Mouse (Mus musculus) CH12.LX (cell line): ENCODE data around the gene Tcf25. TPM values are rescaled to one million over a fixed set of nuclear protein-coding genes. Genes with fewer than 3 reads are reported as not detected.
"Not testable (repeated sequence)": the region's sequence is repeated elsewhere in the genome, so short reads cannot be mapped to it uniquely, and the experiment has no call there.

Source experiments
- DNase-seq: peaks from one replicate; pipeline ENCODE4 v3.0.0-alpha.2; 2013; ENCODE audit errors: extremely low read depth
- H3K27ac ChIP-seq: 2 replicates; pipeline ENCODE4 v1.5.1; 2012; ENCODE audit warnings: low read depth, mild to moderate bottlenecking, control low read depth, moderate library complexity; ENCODE audit not compliant: insufficient read depth
- H3K27me3 ChIP-seq: replicated peaks from 2 replicates; pipeline ENCODE3; 2012; ENCODE audit warnings: inconsistent platforms
- H3K36me3 ChIP-seq, 2 experiments: replicated peaks in 1 of 2; 2 replicates each; pipeline versions ENCODE3 to v1.6.1; 2012; ENCODE audit warnings: inconsistent platforms in 1 of 2, low read length in 1 of 2, mild to moderate bottlenecking in 1 of 2, mixed read lengths in 1 of 2, moderate library complexity in 1 of 2; ENCODE audit not compliant: control insufficient read depth in 1 of 2, insufficient read depth in 1 of 2
- H3K4me1 ChIP-seq, 2 experiments: 2 replicates each; pipeline ENCODE4 v1.6.1; 2012; ENCODE audit warnings: inconsistent platforms in 1 of 2, moderate library complexity in 1 of 2; ENCODE audit not compliant: insufficient read depth in 2 of 2, control insufficient read depth in 1 of 2
- H3K4me2 ChIP-seq: 2 replicates; pipeline ENCODE4 v1.6.1; 2012; ENCODE audit warnings: low read depth, mild to moderate bottlenecking, control low read depth; ENCODE audit not compliant: poor library complexity, insufficient read depth, severe bottlenecking
- H3K4me3 ChIP-seq, 3 experiments: fragments of 150-350 bp in 1 of 3; sonication (generic) in 1 of 3; replicated peaks in 1 of 3; 2 replicates each; pipeline versions ENCODE3 to v1.5.1; 2011 to 2012; ENCODE audit warnings: low read depth in 2 of 3, low read length in 2 of 3, mild to moderate bottlenecking in 2 of 3, moderate library complexity in 2 of 3, control low read depth in 1 of 3, improper control_type of control experiment in 1 of 3, inconsistent platforms in 1 of 3, mixed read lengths in 1 of 3; ENCODE audit not compliant: poor library complexity in 1 of 3
- H3K79me2 ChIP-seq: replicated peaks from 2 replicates; pipeline ENCODE4 v1.6.1; 2012; ENCODE audit warnings: mild to moderate bottlenecking, moderate library complexity; ENCODE audit not compliant: control insufficient read depth, poor library complexity, insufficient read depth, severe bottlenecking; ENCODE audit errors: extremely low read depth
- H3K9ac ChIP-seq: 2 replicates; pipeline ENCODE4 v1.6.1; 2012; ENCODE audit warnings: low read depth, mild to moderate bottlenecking, control low read depth, moderate library complexity; ENCODE audit not compliant: insufficient read depth
- H3K9me3 ChIP-seq: replicated peaks from 2 replicates; pipeline ENCODE3; 2012; ENCODE audit warnings: low read length, inconsistent platforms, mixed read lengths
- CHD2 ChIP-seq: IDR thresholded peaks from 2 replicates; pipeline ENCODE4 v1.6.1; 2011; ENCODE audit warnings: low read length, improper control_type of control experiment
- CTCF ChIP-seq, 2 experiments: IDR thresholded peaks in 1 of 2; conservative IDR thresholded peaks in 1 of 2; 2 replicates each; pipeline ENCODE4 v1.5.1; 2011 to 2012; ENCODE audit warnings: low read depth in 2 of 2, low read length in 2 of 2, improper control_type of control experiment in 1 of 2, inconsistent platforms in 1 of 2, mild to moderate bottlenecking in 1 of 2, moderate library complexity in 1 of 2
- ELF1 ChIP-seq: IDR thresholded peaks from 2 replicates; pipeline ENCODE4 v1.6.1; 2014; ENCODE audit warnings: low read depth, mild to moderate bottlenecking, inconsistent platforms, low read length, improper control_type of control experiment
- ETS1 ChIP-seq: conservative IDR thresholded peaks from 2 replicates; pipeline ENCODE4 v1.6.1; 2012; ENCODE audit warnings: low read depth, mild to moderate bottlenecking, inconsistent platforms, low read length, improper control_type of control experiment, moderate library complexity
- KAT2A ChIP-seq: IDR thresholded peaks from 2 replicates; pipeline ENCODE4 v1.6.1; 2012; ENCODE audit warnings: low read length, improper control_type of control experiment, inconsistent platforms; ENCODE audit not compliant: insufficient replicate concordance
- MAX ChIP-seq: IDR thresholded peaks from 2 replicates; pipeline ENCODE4 v1.6.1; 2011; ENCODE audit warnings: low read length, improper control_type of control experiment
- MYC ChIP-seq: IDR thresholded peaks from 2 replicates; pipeline ENCODE4 v1.6.1; 2011; ENCODE audit warnings: low read depth, mild to moderate bottlenecking, improper control_type of control experiment, low read length
- NELFE ChIP-seq: IDR thresholded peaks from 2 replicates; pipeline ENCODE4 v1.6.1; 2011; ENCODE audit warnings: low read depth, low read length, improper control_type of control experiment
- RCOR1 ChIP-seq: conservative IDR thresholded peaks from 2 replicates; pipeline ENCODE4 v1.6.1; 2012; ENCODE audit warnings: low read depth, mild to moderate bottlenecking, inconsistent platforms, low read length, improper control_type of control experiment
- SMC3 ChIP-seq: IDR thresholded peaks from 2 replicates; pipeline ENCODE4 v1.6.1; 2011; ENCODE audit warnings: low read depth, low read length, improper control_type of control experiment
- TBP ChIP-seq: conservative IDR thresholded peaks from 2 replicates; pipeline ENCODE4 v1.6.1; 2011; ENCODE audit warnings: low read depth, low read length, improper control_type of control experiment
- UBTF ChIP-seq: IDR thresholded peaks from 2 replicates; pipeline ENCODE4 v1.6.1; 2012; ENCODE audit warnings: low read depth, mild to moderate bottlenecking, inconsistent platforms, low read length, improper control_type of control experiment, moderate library complexity
- USF1 ChIP-seq: IDR thresholded peaks from 2 replicates; pipeline ENCODE4 v1.6.1; 2014; ENCODE audit warnings: low read depth, mild to moderate bottlenecking, inconsistent platforms, low read length, improper control_type of control experiment
- USF2 ChIP-seq: conservative IDR thresholded peaks from 2 replicates; pipeline ENCODE4 v1.6.1; 2011; ENCODE audit warnings: low read depth, low read length, improper control_type of control experiment
- dilution Hi-C: fragments of 300-500 bp; cut with MboI; formaldehyde crosslinking; loops from 2 replicates; pipeline ENCODE4 v1.14.3; 2020; ENCODE audit warnings: low sequenced_read_pairs; ENCODE audit not compliant: extremely low pct_unique_long_range_greater_than_20kb, extremely low pct_ligation_motif_present
- in situ Hi-C: fragments of 300-500 bp; cut with MboI; formaldehyde crosslinking; loops from 3 replicates; pipeline ENCODE4 v1.14.3; 2019; ENCODE audit warnings: low sequenced_read_pairs, low pct_ligation_motif_present, low pct_unique_long_range_greater_than_20kb, mixed read lengths
- polyA plus RNA-seq: library from polyadenylated mRNA; unstranded; fragments of >175 nt; gene quantifications from 2 replicates; pipeline ENCODE4 v1.2.1, GENCODE M21; 2012; ENCODE audit warnings: low read depth; ENCODE audit not compliant: insufficient read length
- total RNA-seq, 2 experiments: library from RNA; depleted of rRNA; stranded (reverse); fragments of 300-350 nt in 1 of 2; fragments of >200 nt in 1 of 2; gene quantifications; 2 replicates each; pipeline ENCODE4 v1.2.3; 2012 to 2014

Gene Tcf25
- total and polyA plus RNA-seq, 3 experiments, result 168 to 393 (median 207) TPM

DNA sequence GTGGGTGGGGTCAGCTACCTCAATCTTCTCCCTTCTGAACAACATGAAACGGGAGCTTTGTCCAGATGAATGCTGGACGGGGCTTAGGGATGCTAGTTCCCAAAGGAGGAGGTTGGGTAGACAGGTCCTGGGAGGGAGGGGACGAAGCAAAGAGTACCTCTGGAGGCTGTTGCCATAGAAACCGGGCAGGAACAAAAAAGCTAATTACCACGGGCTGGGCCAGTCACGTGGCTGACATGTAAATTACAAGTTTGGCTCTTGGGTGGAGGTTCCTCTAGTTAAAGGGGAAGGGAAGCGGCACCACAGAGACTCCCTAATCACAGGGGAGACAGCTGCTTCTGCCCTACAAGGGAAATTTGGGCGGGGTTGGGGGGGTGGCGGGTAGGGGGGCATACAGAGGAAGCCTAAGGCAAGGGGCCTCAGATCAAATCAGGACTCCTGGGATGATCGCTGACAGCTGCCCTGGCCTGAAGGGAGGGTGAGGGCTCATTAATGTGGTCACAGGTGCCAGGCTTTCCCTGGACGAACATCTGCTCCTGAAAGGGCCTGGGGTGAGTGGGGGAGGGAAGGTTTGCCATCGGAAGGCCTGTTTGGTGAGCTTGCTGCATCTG is 39.1 kb downstream of the Tcf25 start (continued):
- TF ChIP-seq KAT2A, result no peak
- no peak for TF ChIP-seq MYC
- TF ChIP-seq USF2, result peak; percentile 85
- no peak for TF ChIP-seq ELF1
- no peak for TF ChIP-seq ETS1
- no peak for TF ChIP-seq NELFE
- TF ChIP-seq CHD2, result no peak

GRCm38 (mm10) chr8:123414255-123414654 is 40.7 kb downstream of the Tcf25 start:
- H3K27ac ChIP-seq, result no peak overlapping the region
- no peaks in the 10 kb centered on the region for H3K79me2 ChIP-seq
- no peak for DNase-seq
- H3K4me1 ChIP-seq, result peaks cover 24 to 52% of the 10 kb centered on the region in 2 experiments
- no peak overlapping the region for H3K4me2 ChIP-seq
- H3K36me3 ChIP-seq, result no peaks in the 10 kb centered on the region
- H3K4me3 ChIP-seq, result no peak overlapping the region
- H3K9me3 ChIP-seq, result no peaks in the 10 kb centered on the region
- TF ChIP-seq SMC3, result no peak
- no peak for TF ChIP-seq UBTF
- no peak for TF ChIP-seq RCOR1
- TF ChIP-seq USF1, result no peak
- no peak for TF ChIP-seq CHD2
- no peak for TF ChIP-seq MAX
- dilution Hi-C loops (no loop called here), in situ Hi-C loops (no loop called here)
- H3K27me3 ChIP-seq, result peaks cover 24% of the 10 kb centered on the region
- no peak overlapping the region for H3K9ac ChIP-seq

DNA sequence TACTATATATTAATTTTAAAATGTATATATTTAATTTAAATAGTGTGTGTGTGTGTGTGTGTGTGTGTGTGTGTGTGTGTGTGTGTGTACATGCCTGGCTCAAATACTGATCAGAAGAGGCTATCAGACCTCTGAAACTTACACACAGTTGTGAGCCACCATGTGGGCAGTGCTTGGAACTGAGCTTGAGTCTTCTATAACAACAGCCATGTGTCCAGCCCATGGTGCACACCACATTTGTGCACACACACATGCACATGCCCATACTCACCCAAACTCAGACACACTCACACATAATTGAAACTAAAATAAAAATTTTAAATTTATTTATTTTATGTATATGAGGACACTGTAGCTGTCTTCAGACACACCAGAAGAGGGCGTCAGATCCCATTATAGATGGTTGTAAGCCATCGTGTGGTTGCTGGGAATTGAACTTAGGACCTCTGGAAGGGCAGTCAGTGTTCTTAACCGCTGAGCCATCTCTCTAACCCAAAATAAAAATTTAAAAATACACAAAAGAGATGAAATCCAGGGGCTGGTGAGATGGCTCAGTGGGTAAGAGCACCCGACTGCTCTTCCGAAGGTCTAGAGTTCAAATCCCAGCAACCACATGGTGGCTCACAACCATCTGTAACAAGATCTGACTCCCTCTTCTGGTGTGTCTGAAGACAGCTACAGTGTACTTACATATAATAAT is 41.6 kb downstream of the Tcf25 start:
- H3K9ac ChIP-seq, H3K36me3 ChIP-seq, H3K9me3 ChIP-seq, DNase-seq, H3K79me2 ChIP-seq, H3K27ac ChIP-seq, H3K4me2 ChIP-seq, dilution Hi-C loops, H3K4me3 ChIP-seq, in situ Hi-C loops: not testable (repeated sequence)
- TF ChIP-seq CTCF (conservative IDR thresholded peaks at IDR 0.05 in 1 of 2, IDR thresholded peaks at IDR 0.05 in 1 of 2; ENCODE audit: low read depth in 2 of 2, low read length in 2 of 2) (peak in 1 of 2 experiments; percentile 21; a peak in 1 of 4 replicates), TBP (peak; percentile 75)
- Histone ChIP-seq H3K27me3 (peaks cover 16% of the 10 kb centered on the region), H3K4me1 (peaks cover 17 to 49% of the 10 kb centered on the region in 2 experiments)
